Mouse (Mus musculus) heart, adult 2 months (tissue): Measurements from ENCODE around the gene Gm43191. TPM values are rescaled to one million over a fixed set of nuclear protein-coding genes. Genes with fewer than 3 reads are reported as not detected.

Experiments used
- DNase-seq, 2 experiments: peaks; one replicate each; pipeline ENCODE4 v3.0.0; 2021
- H3K27ac ChIP-seq: fragments of 200-600 bp; 2 replicates; pipeline ENCODE4 v1.8.1; 2022
- H3K27me3 ChIP-seq: fragments of 200-500 bp; 2 replicates; pipeline ENCODE4 v1.6.1; 2012; ENCODE audit warnings: mild to moderate bottlenecking, low read length, inconsistent platforms, mixed read lengths; ENCODE audit not compliant: control insufficient read depth, insufficient read depth
- H3K36me3 ChIP-seq: fragments of 200-500 bp; 2 replicates; pipeline ENCODE4 v1.6.1; 2012; ENCODE audit warnings: low read length, inconsistent platforms; ENCODE audit not compliant: control insufficient read depth, insufficient read depth
- H3K4me1 ChIP-seq: fragments of 200-500 bp; 2 replicates; pipeline ENCODE4 v1.6.1; 2011; ENCODE audit warnings: low read length; ENCODE audit not compliant: control insufficient read depth, insufficient read depth
- H3K4me3 ChIP-seq: fragments of 200-600 bp; 2 replicates; pipeline ENCODE4 v1.8.1; 2022
- H3K79me2 ChIP-seq: fragments of 200-500 bp; replicated peaks from 2 replicates; pipeline ENCODE4 v1.6.1; 2012; ENCODE audit warnings: mild to moderate bottlenecking, inconsistent platforms, low read length, moderate library complexity, mixed read lengths; ENCODE audit not compliant: control insufficient read depth, insufficient read depth
- H3K9ac ChIP-seq: fragments of 200-500 bp; 2 replicates; pipeline ENCODE4 v1.6.1; 2012; ENCODE audit warnings: low read depth, mild to moderate bottlenecking, control low read depth, inconsistent platforms, low read length, mixed read lengths
- CTCF ChIP-seq: fragments of 200-600 bp; IDR thresholded peaks from 2 replicates; pipeline ENCODE4 v1.8.1; 2022; ENCODE audit warnings: antibody characterized with exemption, mild to moderate bottlenecking, moderate library complexity
- EP300 ChIP-seq: fragments of 200-500 bp; IDR thresholded peaks from 2 replicates; pipeline ENCODE4 v1.6.1; 2011; ENCODE audit warnings: low read depth, low read length, control low read depth; ENCODE audit not compliant: insufficient read depth
- POLR2A ChIP-seq: fragments of 200-500 bp; IDR thresholded peaks from 2 replicates; pipeline ENCODE4 v1.6.1; 2011; ENCODE audit warnings: mild to moderate bottlenecking, low read depth, low read length, control low read depth; ENCODE audit not compliant: insufficient read depth
- WGBS: fragments of 180-500 bp; shearing (Covaris S2); methylation state at CpG from one replicate; pipeline ENCODE4 v1.1.7; 2018; 5-methylcytosine and 5-hydroxymethylcytosine counted together
- intact Hi-C: fragments of 180-260 bp; cut with DNase I; formaldehyde crosslinking; loops from one replicate; pipeline ENCODE4 v1.15.1; 2025
- polyA plus RNA-seq: library from polyadenylated mRNA; depleted of rRNA; stranded (reverse); fragments of >200 nt; gene quantifications from 2 replicates; pipeline ENCODE4 v1.2.3, GENCODE M21; 2012
- total RNA-seq, 2 experiments: library from RNA; stranded (reverse); gene quantifications; 2 replicates each; pipeline ENCODE4 v1.2.3; 2021

Gene Gm43191
- total and polyA plus RNA-seq, 3 experiments: 0.78 to 1.5 TPM; not detected in 1

DNA sequence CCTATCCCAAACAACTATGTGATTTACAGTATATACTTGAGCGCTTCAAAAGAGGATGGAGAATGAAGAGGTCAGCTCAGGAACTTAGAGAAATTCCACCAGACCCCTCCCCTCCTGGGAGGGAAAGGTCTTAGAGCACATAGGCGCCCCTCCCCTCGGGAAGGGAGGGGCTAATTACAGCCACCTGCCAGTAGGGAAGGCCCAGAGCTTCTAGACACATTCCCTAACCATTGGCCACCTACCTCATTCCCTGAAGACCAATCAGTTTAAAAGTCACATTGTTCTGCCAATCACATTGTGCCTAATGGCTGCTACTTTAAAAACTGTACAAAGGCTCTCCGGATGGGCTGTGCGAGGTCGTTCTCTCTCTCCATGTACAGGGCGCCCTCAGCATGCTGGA, 58.4 kb downstream of the Gm43191 start:
- intact Hi-C loops: no loop called here

DNA sequence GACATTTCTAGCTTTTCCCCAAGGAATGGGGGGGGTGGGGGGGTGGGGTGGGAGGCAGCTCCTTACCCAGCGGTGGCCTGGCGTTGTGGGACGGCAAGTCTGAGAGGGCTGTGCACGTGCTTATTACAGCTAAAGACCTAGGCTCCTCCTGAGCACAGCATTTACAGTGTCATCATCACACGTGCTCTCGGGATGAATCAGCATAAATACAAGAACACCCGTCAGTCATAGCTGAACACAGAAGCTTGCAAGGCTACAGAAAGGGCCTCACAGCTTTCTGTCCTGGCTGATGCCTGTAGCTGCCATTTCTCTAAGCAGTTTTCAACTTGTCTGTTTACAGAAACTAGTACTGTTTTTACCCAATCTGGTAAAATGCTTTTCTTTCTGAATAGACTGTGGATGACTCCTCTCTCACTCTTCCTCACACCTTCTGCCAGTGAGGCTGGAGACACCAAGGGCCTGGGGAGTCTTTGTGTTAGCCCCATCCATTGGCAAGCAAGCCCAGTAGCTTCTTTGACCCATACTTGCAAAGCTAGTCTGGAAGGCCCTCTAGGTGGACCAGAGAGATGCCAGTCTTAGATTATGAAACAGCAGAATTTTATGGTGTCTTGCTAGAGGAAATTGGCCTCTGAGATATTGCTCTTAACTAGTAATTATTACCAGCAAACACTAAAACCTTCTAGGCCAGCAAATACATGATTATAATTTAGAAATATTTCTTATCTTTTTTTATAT, 60.3 kb downstream of the Gm43191 start:
- Histone ChIP-seq H3K79me2 (no peaks in the 10 kb centered on the region), H3K36me3 (no peaks in the 10 kb centered on the region), H3K4me3 (no peak overlapping the region), H3K4me1 (no peaks in the 10 kb centered on the region), H3K9ac (no peak overlapping the region), H3K27ac (no peak overlapping the region), H3K27me3 (no peaks in the 10 kb centered on the region)
- TF ChIP-seq CTCF (no peak), EP300 (no peak), POLR2A (no peak)
- 88% methylated on average over 7 of the region's 7 CpGs for WGBS
- no peak for DNase-seq
- intact Hi-C loops: no loop called here

More for the DNA sequence above, 58.4 kb downstream of the Gm43191 start:
- Histone ChIP-seq H3K4me3 (no peak overlapping the region), H3K9ac (no peak overlapping the region), H3K79me2 (no peaks in the 10 kb centered on the region), H3K36me3 (no peaks in the 10 kb centered on the region), H3K4me1 (no peaks in the 10 kb centered on the region), H3K27ac (no peak overlapping the region), H3K27me3 (no peaks in the 10 kb centered on the region)
- no peak for TF ChIP-seq POLR2A
- TF ChIP-seq EP300: no peak
- TF ChIP-seq CTCF: no peak
- no peak for DNase-seq
- 95% methylated on average over 7 of the region's 7 CpGs for WGBS

DNA sequence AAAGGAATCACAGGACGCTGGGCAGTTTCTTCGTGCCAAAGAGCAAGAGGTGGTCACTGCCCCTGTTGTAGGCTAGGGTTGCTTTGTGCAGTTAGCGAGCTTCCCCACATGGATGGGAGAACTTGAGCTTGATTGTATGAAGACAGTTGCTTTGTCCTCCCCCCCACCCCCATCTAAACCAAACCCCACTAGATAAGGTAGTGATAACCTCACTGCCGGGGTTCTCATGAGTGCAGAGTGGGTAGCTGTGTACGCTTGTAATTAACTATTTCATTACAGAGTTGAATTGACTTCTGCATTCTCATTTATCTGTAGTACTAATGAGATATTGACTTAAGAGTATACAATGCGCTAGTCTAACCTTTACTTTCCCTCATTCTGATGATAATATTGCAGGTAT, 62.2 kb downstream of the Gm43191 start:
- intact Hi-C loops: no loop called here
- Histone ChIP-seq H3K4me3 (no peak overlapping the region), H3K79me2 (no peaks in the 10 kb centered on the region), H3K9ac (no peak overlapping the region), H3K4me1 (no peaks in the 10 kb centered on the region), H3K36me3 (no peaks in the 10 kb centered on the region), H3K27me3 (no peaks in the 10 kb centered on the region), H3K27ac (no peak overlapping the region)
- WGBS: 75% methylated on average over 6 of the region's 6 CpGs
- TF ChIP-seq POLR2A (no peak), CTCF (no peak), EP300 (no peak)
- DNase-seq: no peak

DNA sequence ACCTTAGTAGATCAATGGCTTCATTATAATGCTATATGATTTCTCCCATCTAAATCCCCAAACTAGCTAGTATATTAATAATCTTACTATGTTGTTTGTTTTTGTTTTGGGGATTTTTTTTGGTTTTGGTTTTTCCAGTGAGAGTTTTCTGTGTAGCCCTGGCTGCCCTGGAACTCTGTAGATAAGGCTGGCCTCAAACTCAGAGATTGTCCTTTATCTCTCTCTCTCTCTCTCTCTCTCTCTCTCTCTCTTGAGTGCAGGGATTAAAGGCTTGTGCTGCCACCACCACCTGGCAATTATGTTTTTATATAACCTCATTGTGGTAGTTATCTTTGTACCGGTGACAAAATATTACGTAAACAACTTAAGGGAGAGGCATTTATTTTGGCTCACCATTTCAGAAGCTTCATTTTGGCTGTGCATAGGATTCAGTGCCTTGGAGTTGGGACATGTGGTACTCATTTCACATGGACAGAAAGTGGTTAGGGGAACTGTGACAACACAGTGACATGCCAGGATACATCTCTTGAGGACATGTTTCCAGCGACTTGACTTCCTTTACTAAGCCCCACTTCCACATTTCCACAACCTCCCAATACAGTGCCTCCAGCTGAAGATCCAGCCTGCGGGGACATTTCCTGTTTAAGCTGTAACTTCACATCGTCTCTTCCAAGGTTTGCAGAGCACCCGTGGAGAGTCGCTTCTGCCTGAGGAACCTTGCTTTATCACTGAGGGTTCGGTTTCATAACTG, 65.6 kb downstream of the Gm43191 start:
- no peak for DNase-seq
- Histone ChIP-seq H3K79me2 (no peaks in the 10 kb centered on the region), H3K36me3 (no peaks in the 10 kb centered on the region), H3K4me3 (no peak overlapping the region), H3K4me1 (no peaks in the 10 kb centered on the region), H3K27ac (no peak overlapping the region), H3K9ac (no peak overlapping the region), H3K27me3 (no peaks in the 10 kb centered on the region)
- intact Hi-C loops: no loop called here
- TF ChIP-seq POLR2A (no peak), CTCF (no peak), EP300 (no peak)
- WGBS: 64% methylated on average over 8 of the region's 8 CpGs

DNA sequence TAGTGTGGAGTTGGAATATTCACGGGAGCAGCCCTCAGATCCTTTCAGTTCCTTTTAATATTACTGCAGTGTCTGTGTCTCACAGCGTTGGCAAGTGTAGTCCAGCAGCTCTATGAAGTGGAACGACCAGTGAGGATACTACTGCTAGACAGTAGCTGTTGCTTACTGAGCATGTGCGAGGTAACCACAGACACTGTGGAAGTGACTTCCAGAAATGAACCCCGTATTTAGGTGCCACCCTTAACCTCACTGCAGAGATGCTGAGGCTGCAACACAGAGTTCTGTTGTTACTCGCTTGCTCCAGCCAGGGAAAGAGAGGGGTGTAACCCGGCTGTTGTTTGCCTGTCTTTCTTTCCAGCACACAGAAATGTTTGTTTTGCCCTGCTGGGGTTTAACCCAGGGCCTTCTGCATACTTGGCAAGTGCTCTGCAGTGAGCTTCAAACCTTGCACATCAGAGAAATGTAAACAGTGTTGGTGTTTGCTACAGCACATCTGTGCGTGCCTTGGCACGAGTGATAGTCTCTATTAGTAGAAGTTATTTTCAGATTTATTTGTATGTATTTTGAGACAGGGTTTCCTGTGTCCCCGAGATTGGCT, 66.7 kb downstream of the Gm43191 start, which contains the start of gene Trmt13:
TSS of gene Trmt13 (minus strand) at position 293 of the 598 bp plus-strand sequence.
- intact Hi-C loops: no loop called here
- peak in 1 of 2 experiments; percentile 40 for DNase-seq
- Histone ChIP-seq H3K4me3 (no peak within 1 kb of the TSS), H3K9ac (no peak within 1 kb of the TSS), H3K27me3 (no peaks in the 10 kb centered on the region), H3K79me2 (no peaks in the 10 kb centered on the region), H3K4me1 (no peaks in the 10 kb centered on the region), H3K27ac (no peak within 1 kb of the TSS), H3K36me3 (no peaks in the 10 kb centered on the region)
- TF ChIP-seq CTCF (no peak), EP300 (no peak), POLR2A (no peak)
- 78% methylated on average over 10 of the region's 10 CpGs for WGBS

DNA sequence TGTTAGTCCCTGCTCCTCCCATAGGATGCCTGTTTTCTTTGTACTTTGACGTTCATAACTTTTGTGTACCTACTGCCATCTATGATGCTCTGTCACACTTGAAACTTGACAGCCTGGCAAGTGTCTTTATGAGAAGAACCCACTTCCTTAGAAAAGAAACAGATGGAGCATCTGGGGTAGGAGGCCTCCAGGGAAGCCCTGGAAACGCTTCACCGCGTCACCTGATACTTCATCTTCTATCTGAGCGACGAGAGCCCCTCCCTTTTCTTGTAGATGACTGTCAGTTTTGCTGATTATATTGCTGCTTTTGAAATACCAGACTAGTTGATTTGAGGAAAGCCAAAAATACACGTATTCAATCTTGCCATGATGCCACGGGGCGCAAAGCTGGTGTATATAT, 76.5 kb downstream of the Gm43191 start:
- Histone ChIP-seq H3K9ac (no peak overlapping the region), H3K36me3 (no peaks in the 10 kb centered on the region), H3K27ac (no peak overlapping the region), H3K27me3 (no peaks in the 10 kb centered on the region), H3K4me3 (no peak overlapping the region), H3K79me2 (no peaks in the 10 kb centered on the region), H3K4me1 (no peaks in the 10 kb centered on the region)
- WGBS: 77% methylated on average over 9 of the region's 9 CpGs
- no peak for DNase-seq
- intact Hi-C loops: no loop called here
- TF ChIP-seq CTCF: no peak
- TF ChIP-seq EP300: no peak
- no peak for TF ChIP-seq POLR2A
